Mouse (Mus musculus) skeletal muscle tissue, adult 2 months (tissue): ENCODE data around the gene Eefsec.

Experiments
- DNase-seq: peaks from one replicate; pipeline ENCODE4 v3.0.0-alpha.2; 2012; ENCODE audit warnings: low read depth, low spot score

Eefsec gene

GRCm38 (mm10) chr6:88266055-88266454 is 180.3 kb downstream of the Eefsec start:
- no peak for DNase-seq

- DNase-seq: no peak
These were observed 181.0 kb downstream of the Eefsec start for GRCm38 (mm10) chr6:88265355-88265754.

- no peak for DNase-seq
These were observed 184.2 kb downstream of the Eefsec start for GRCm38 (mm10) chr6:88262160-88262559.

- DNase-seq: no peak
These were observed 185.7 kb downstream of the Eefsec start for GRCm38 (mm10) chr6:88260645-88261044.

GRCm38 (mm10) chr6:88259621-88260020 is 186.7 kb downstream of the Eefsec start:
- no peak for DNase-seq

GRCm38 (mm10) chr6:88255435-88255834 is 190.9 kb downstream of the Eefsec start:
- DNase-seq: no peak

- no peak for DNase-seq
These were observed 192.3 kb downstream of the Eefsec start for GRCm38 (mm10) chr6:88254082-88254481.

GRCm38 (mm10) chr6:88251798-88252478 is 194.4 kb downstream of the Eefsec start:
- DNase-seq: no peak

GRCm38 (mm10) chr6:88251396-88251795 is 194.9 kb downstream of the Eefsec start:
- DNase-seq: no peak

- no peak for DNase-seq
These were observed 197.1 kb downstream of the Eefsec start for GRCm38 (mm10) chr6:88249231-88249630.

- peak; percentile 31 for DNase-seq
These were observed 203.7 kb downstream of the Eefsec start for GRCm38 (mm10) chr6:88242604-88243003.

- no peak for DNase-seq
These were observed 209.8 kb downstream of the Eefsec start for GRCm38 (mm10) chr6:88236513-88236912.

- no peak for DNase-seq
These were observed 210.4 kb downstream of the Eefsec start for GRCm38 (mm10) chr6:88235983-88236382.

- no peak for DNase-seq
These were observed 210.9 kb downstream of the Eefsec start for GRCm38 (mm10) chr6:88235461-88235860.

- no peak for DNase-seq
These were observed 212.3 kb downstream of the Eefsec start for GRCm38 (mm10) chr6:88233996-88234395.

- DNase-seq: no peak
These were observed 214.1 kb downstream of the Eefsec start for GRCm38 (mm10) chr6:88232221-88232620.

GRCm38 (mm10) chr6:88231821-88232220 is 214.5 kb downstream of the Eefsec start:
- DNase-seq: peak; percentile 83

GRCm38 (mm10) chr6:88229221-88229620 is 217.1 kb downstream of the Eefsec start:
- DNase-seq: no peak

GRCm38 (mm10) chr6:88227537-88227936 is 218.8 kb downstream of the Eefsec start:
- DNase-seq: no peak

GRCm38 (mm10) chr6:88226570-88226994 is 219.8 kb downstream of the Eefsec start:
- no peak for DNase-seq

GRCm38 (mm10) chr6:88221968-88222367 is 224.4 kb downstream of the Eefsec start, which contains the start of gene Dnajb8:
Gene Dnajb8, plus strand, starts transcription at chr6:88222268.
- DNase-seq: no peak

GRCm38 (mm10) chr6:88219094-88219493 is 227.2 kb downstream of the Eefsec start:
- no peak for DNase-seq

- DNase-seq: no peak
These were observed 230.1 kb downstream of the Eefsec start for GRCm38 (mm10) chr6:88216199-88216598.

GRCm38 (mm10) chr6:88215797-88216196 is 230.5 kb downstream of the Eefsec start:
- DNase-seq: no peak
